Mouse (Mus musculus) cortical plate, adult 2 months (tissue): ENCODE measurements around the gene Mep1a. TPM values are rescaled to one million over a fixed set of nuclear protein-coding genes. Genes with fewer than 3 reads are reported as not detected.

Experiments used
- H3K27ac ChIP-seq: fragments of 200-500 bp; 2 replicates; pipeline ENCODE4 v1.5.1; 2012; ENCODE audit warnings: low read length, control low read depth, inconsistent platforms; ENCODE audit not compliant: insufficient read depth
- H3K4me1 ChIP-seq: fragments of 200-500 bp; 2 replicates; pipeline ENCODE4 v1.6.1; 2011; ENCODE audit warnings: low read length; ENCODE audit not compliant: control insufficient read depth, insufficient read depth
- H3K4me3 ChIP-seq: fragments of 200-500 bp; 2 replicates; pipeline ENCODE4 v1.5.1; 2011; ENCODE audit warnings: mild to moderate bottlenecking, low read length, control low read depth; ENCODE audit not compliant: insufficient read depth
- CTCF ChIP-seq: fragments of 200-500 bp; IDR thresholded peaks from 2 replicates; pipeline ENCODE4 v1.5.1; 2011; ENCODE audit warnings: mild to moderate bottlenecking, control low read depth, low read length; ENCODE audit not compliant: insufficient read depth; ENCODE audit errors: extremely low read depth
- POLR2A ChIP-seq: fragments of 200-500 bp; IDR thresholded peaks from 2 replicates; pipeline ENCODE4 v1.6.1; 2011; ENCODE audit warnings: mild to moderate bottlenecking, low read length, control low read depth; ENCODE audit not compliant: insufficient read depth; ENCODE audit errors: extremely low read depth
- polyA plus RNA-seq: library from polyadenylated mRNA; depleted of rRNA; stranded (reverse); fragments of >200 nt; gene quantifications from 2 replicates; pipeline ENCODE4 v1.2.3, GENCODE M21; 2012

Gene Mep1a
- polyA plus RNA-seq, 1 experiment = 0.02 TPM

DNA sequence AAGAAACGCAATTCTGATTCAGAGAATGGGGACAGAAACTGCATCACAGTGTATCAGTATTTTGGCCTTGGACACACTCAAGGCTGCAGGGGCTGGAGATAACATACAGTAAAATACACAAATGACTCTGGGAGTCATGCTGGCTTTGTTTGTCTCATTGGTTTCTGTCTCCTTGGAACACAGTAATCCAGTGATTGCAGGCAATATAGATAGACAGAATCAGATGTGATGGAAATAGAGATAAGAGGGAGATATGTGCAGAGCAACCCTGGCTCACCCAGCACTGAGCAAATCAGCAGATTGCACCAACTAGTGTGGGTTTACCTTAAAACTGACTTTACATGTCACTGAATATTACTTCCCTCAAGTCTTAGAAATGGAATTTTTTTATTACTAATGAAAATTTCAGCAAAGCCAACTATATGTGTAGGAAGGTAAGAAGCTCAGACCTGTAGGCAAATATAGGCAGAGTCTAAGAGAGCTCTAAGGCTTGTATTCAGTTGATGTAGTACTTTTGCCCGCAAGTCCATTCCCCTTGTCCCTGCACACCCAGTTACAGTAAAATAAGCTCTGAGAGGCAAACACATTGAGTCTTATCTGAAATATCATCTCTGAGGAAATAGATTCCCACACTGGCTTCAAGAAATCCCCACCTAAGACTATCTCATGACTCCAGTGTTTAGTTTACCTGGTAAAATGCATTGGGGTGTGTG, 14.0 kb downstream of the Mep1a start:
- Histone ChIP-seq H3K27ac (no peak overlapping the region), H3K4me1 (no peaks in the 10 kb centered on the region), H3K4me3 (no peak overlapping the region)
- no peak for TF ChIP-seq POLR2A
- no peak for TF ChIP-seq CTCF

DNA sequence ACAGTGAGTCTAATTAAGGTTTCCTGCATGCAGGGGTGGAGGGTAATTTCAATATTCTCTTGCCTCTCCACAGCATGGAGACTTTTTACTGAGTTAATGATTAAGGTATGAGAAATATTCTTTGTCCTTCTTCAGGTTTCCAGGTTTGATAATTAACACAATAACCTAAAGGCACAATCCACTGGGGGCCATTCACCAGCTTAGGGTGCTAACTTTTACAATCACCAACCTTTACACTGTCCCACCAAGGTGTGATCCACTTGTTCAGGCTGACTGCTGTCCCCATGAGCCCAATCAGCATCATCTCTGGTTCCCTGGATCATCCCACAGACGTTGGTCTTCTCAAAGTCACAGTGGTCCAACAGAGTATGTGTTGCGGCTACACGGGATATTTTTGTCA, 16.6 kb downstream of the Mep1a start:
- no peaks in the 10 kb centered on the region for H3K4me1 ChIP-seq
- TF ChIP-seq POLR2A (no peak), CTCF (no peak)
- H3K27ac ChIP-seq = no peak overlapping the region
- H3K4me3 ChIP-seq = no peak overlapping the region

DNA sequence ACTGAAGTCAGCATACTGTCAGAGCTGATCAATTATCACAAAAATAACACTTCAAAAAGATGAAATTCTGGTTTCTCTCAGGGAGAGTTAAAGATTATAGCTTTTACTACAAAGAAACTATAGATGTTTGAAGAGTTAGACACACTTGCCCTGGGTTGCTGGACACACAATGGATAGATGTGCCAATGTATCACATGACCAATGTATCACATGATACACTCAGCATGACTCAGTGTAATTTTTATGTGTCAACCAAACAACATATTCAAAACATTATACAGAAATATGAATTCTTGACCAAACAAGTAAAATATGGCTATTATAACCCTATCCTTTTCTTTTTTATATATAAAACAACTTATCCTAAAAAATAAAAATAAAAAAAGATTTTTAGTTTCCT, 25.0 kb downstream of the Mep1a start:
- TF ChIP-seq CTCF = no peak
- TF ChIP-seq POLR2A = no peak
- H3K4me3 ChIP-seq = no peak overlapping the region
- no peak overlapping the region for H3K27ac ChIP-seq

DNA sequence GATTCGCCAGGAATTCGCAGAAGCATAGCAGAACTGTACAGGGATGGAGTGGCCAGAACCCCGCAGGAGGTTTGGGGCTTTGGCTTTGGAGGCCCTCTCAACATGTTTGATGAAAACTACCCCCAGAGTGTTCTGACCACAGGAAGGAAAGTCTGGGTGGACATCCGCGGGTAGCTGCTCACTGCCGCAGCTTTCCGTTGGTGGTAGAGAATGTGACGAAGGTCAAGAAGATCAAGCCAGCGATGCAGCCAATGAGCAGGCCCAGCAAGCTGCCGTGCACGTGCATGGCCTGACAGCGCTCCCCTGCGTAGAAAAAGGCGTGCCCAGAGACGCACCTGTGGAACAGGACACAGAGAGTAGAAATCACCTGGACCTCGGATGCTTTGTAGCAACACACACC, 27.8 kb downstream of the Mep1a start:
- Histone ChIP-seq H3K4me3 (no peak overlapping the region), H3K4me1 (no peaks in the 10 kb centered on the region), H3K27ac (no peak overlapping the region)
- TF ChIP-seq CTCF (no peak), POLR2A (no peak)

More for the DNA sequence above, 25.0 kb downstream of the Mep1a start:
- no peaks in the 10 kb centered on the region for H3K4me1 ChIP-seq

DNA sequence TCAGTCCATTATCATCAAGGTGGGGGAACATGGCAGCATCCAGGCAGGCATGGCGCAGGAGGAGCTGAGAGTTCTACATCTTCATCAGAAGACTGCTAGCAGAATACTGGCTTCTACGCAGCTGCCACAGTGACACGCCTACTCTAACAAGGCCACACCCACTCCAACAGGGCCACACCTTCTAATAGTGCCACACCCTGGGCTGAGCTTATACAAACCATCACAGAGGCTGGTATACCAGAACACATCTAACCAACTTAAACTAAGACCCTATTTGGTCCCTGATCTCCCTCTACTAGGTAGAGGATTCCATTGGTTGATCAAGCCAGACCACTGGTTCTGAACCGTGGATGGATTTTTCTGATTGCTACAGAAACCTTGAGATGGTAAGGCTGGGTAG, 30.1 kb downstream of the Mep1a start:
- Histone ChIP-seq H3K4me3 (no peak overlapping the region), H3K27ac (no peak overlapping the region), H3K4me1 (no peaks in the 10 kb centered on the region)
- TF ChIP-seq POLR2A (no peak), CTCF (no peak)

DNA sequence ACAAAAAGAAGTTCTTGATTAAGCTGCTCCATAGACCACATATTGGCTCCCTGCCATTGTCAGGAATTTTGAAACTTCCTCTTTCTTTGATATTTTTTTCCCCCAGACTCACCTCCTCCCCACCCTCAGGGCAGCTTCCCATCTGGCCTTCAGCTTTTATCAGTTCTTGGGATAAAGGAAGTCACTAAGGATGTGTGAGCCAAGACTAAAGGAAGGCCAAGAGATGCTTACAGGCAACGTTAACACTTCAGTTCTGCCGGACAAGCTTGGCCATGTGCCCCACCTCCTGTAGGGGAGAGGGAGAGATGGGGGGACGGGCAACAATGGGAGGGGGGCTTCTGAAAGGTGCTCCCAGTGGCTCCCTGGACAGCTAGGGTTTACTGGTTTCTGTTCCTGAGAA, 32.6 kb downstream of the Mep1a start:
- TF ChIP-seq CTCF (no peak), POLR2A (no peak)
- H3K4me3 ChIP-seq = no peak overlapping the region
- no peaks in the 10 kb centered on the region for H3K4me1 ChIP-seq
- H3K27ac ChIP-seq = no peak overlapping the region

DNA sequence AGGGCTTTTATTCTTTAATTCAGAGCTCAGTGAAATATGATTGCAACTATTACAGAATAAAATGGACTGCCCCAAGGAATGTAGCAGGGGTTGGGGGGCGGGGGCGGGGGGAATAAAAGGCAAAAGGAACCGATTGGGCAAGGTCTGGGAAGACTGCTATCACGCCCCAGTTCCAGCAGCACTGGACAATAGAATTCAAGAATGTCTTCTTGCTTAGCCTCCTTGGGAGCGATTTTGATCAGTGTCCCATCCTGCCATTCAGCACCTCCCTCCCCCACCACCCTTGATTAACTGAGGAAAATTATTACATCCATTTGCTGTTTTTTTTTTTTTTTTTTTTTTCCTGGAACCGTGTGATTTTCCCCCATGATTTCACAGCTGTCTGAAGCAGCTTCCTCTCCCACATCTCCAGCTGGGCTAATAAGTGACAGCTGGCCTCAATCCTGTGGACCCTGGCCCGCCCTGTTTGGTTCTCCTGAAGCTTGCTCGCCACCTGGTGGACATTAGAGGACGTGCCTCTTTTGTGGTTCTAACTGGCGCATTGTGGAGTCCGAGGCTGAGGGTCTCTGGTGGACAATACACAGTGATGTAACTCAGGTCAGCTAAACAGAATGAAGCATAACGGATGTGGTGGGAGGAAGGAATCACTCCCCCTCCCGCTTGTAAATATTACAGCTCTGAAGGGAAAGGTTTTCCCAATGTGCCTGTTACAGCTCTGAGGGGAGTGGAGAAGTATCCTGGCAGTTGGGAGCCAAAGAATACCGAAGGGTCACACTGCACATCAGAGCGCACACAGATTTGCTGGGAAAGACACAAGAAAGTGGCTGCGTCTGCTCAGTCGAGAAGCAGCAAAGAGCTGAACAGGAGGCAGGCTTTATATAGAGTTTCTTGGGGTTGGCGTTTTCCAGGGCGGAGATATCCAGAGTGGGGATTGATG, 42.1 kb downstream of the Mep1a start:
- Histone ChIP-seq H3K4me3 (no peak overlapping the region), H3K4me1 (no peaks in the 10 kb centered on the region), H3K27ac (no peak overlapping the region)
- no peak for TF ChIP-seq POLR2A
- TF ChIP-seq CTCF = peak; percentile 82

DNA sequence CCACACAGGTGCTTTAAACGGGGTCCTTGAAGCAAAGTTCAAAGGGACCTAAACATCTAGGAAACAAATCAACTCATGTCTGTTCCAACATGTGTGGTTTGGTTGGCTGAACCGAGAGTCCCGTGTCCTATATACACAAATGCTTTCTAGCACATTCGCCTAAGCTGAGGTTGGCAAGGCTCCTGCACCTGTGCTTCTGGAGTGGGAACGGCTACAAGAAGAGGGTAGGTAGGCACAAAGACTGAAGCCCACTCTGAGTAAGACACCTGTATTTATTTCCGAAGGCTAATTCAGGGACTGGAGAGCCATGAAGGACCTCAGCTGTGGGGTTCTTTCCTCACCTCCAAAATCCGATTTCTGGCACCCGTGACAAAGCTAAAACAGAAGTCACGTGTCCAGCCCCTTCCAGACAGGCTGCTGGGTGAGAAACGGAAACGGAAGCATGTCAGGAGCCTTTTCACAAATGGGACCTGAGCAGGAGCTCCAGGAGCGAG, 42.8 kb downstream of the Mep1a start:
- H3K27ac ChIP-seq = no peak overlapping the region
- no peak overlapping the region for H3K4me3 ChIP-seq
- H3K4me1 ChIP-seq = no peaks in the 10 kb centered on the region
- TF ChIP-seq CTCF = no peak
- TF ChIP-seq POLR2A = no peak

DNA sequence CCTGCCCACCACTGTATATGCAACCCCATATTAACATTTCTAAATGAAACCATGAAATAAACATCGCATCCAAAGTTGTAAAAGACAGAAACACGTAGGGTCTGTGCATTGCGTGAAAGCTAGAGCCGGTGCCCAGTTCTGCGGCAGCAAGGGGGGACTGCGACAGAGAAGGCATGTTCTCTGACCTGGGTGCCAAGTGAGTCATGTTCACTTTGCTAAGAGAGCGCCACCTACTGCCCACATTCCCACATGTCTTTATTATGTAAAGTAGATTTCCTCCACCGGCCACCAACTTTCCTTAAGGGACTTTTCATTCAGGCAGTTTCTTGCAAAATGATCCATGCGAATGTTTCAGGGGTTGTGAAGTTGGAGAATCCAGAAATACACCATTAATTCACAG, 44.0 kb downstream of the Mep1a start:
- Histone ChIP-seq H3K4me1 (no peaks in the 10 kb centered on the region), H3K27ac (no peak overlapping the region), H3K4me3 (no peak overlapping the region)
- peak; percentile 62 for TF ChIP-seq CTCF
- no peak for TF ChIP-seq POLR2A
